Mouse (Mus musculus) forebrain, embryonic 16.5 days (tissue): Measurements from ENCODE around the gene Mettl13. TPM values are rescaled to one million over a fixed set of nuclear protein-coding genes. Genes with fewer than 3 reads are reported as not detected.
A peak's percentile ranks its signal among the peaks of the same experiment; 100 is the strongest.

Experiments
- ATAC-seq: fragments of 200-750 bp; cut with Nextera tagmentation; 2 replicates; pipeline ENCODE4 v1.8.0; 2017; ENCODE audit warnings: mild to moderate bottlenecking, moderate library complexity
- H3K27ac ChIP-seq: fragments of 300-500 bp; sonication (generic); 2 replicates; pipeline ENCODE4 v1.5.1; 2014; ENCODE audit warnings: low read length, control low read depth
- H3K27me3 ChIP-seq: fragments of 300-500 bp; sonication (generic); replicated peaks from 2 replicates; pipeline ENCODE4 v1.6.1; 2014; ENCODE audit warnings: low read length; ENCODE audit not compliant: control insufficient read depth, insufficient read depth
- H3K36me3 ChIP-seq: fragments of 300-500 bp; sonication (generic); 2 replicates; pipeline ENCODE4 v1.6.1; 2014; ENCODE audit not compliant: control insufficient read depth, insufficient read depth
- H3K4me1 ChIP-seq: fragments of 300-500 bp; sonication (generic); replicated peaks from 2 replicates; pipeline ENCODE4 v1.6.1; 2014; ENCODE audit warnings: low read length; ENCODE audit not compliant: control insufficient read depth, insufficient read depth
- H3K4me2 ChIP-seq: fragments of 300-500 bp; sonication (generic); 2 replicates; pipeline ENCODE4 v1.6.1; 2014; ENCODE audit warnings: mild to moderate bottlenecking, low read length, control low read depth
- H3K4me3 ChIP-seq: fragments of 300-500 bp; sonication (generic); replicated peaks from 2 replicates; pipeline ENCODE4 v1.5.1; 2014; ENCODE audit warnings: mild to moderate bottlenecking, low read length, control low read depth
- H3K9ac ChIP-seq: fragments of 300-500 bp; sonication (generic); replicated peaks from 2 replicates; pipeline ENCODE4 v1.6.1; 2014; ENCODE audit warnings: low read depth, low read length, control low read depth
- H3K9me3 ChIP-seq: fragments of 300-500 bp; sonication (generic); 2 replicates; pipeline ENCODE4 v1.6.1; 2016; ENCODE audit warnings: low read length; ENCODE audit not compliant: control insufficient read depth
- WGBS: fragments of 180-500 bp; shearing (Covaris S2); extraction: QIAGEN DNeasy Blood & Tissue Kit; methylation state at CpG from one replicate; pipeline ENCODE4 v1.1.7; 2014; 5-methylcytosine and 5-hydroxymethylcytosine counted together
- polyA plus RNA-seq: library from polyadenylated mRNA; unstranded; fragments of >200 nt; fragmentation: Nextera tagmentation; extraction: Ambion mirVana; gene quantifications from 2 replicates; pipeline ENCODE4 v1.2.1, GENCODE M21; 2015

Gene Mettl13
- polyA plus RNA-seq = 23.1 and 24.1 TPM in 2 replicates

DNA sequence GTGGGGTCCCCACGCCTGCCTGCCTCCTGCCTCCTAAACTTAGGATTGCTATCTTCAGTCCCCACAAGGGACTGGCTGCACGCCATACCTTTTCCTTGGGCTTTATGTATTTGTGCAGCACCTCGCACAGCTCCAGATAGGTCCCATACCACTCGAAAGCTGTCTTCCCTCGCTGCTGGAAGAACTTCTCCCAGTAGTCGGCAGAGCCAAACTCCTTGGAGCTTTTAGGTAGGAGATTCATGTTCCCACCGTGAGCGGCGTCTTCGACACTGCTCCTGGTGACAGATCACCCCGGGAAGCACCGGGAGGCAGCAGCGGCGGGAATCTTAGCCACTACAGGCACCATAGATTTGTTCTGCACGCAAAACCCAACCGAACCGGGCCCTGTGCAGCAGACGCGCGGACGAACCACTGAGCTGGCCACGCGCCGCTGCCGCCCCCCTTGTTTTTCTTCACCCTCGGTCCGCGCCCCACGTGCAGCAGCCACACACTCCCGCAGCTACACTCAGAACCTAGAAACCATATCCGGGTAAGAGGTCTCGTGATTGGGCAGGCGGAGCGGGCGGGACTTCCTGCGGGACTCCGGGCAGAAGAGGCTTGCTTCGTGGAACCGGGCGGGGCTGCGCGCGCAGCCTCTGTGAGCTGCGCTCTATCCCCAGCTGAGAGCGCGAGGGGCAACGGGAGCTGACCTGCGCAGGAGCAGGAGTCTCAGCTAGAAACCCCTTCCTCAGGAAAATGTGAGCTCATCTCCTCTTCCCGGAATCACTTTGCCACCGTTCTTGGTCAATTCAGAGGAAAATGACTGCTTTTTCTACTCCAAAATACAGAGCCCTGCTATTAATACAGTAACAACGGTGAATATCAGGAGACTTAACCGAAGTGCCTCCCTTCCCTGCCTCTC is at the start of gene Mettl13:
TSS of gene Mettl13 (minus strand) at position 536 of the 901 bp plus-strand sequence.
- ATAC-seq = peak; percentile 100
- Histone ChIP-seq H3K4me3 (peak within 1 kb of the TSS; percentile 64), H3K9ac (peak within 1 kb of the TSS; percentile 67), H3K4me2 (peak within 1 kb of the TSS; percentile 78), H3K4me1 (peaks cover 14% of the 10 kb centered on the region), H3K9me3 (no peaks in the 10 kb centered on the region), H3K27me3 (no peaks in the 10 kb centered on the region), H3K27ac (peak within 1 kb of the TSS; percentile 83), H3K36me3 (peaks cover 15% of the 10 kb centered on the region)
- WGBS = under 1% methylated on average over 52 of the region's 52 CpGs

GRCm38 (mm10) chr1:162597379-162598102 is 49.2 kb upstream of the Mettl13 start:
- no peak overlapping the region for H3K27ac ChIP-seq
- peaks cover 8% of the 10 kb centered on the region; the same call in 1 of the 2 replicates for H3K36me3 ChIP-seq
- ATAC-seq = no peak
- no peak overlapping the region for H3K4me3 ChIP-seq
- no peaks in the 10 kb centered on the region for H3K27me3 ChIP-seq
- no peaks in the 10 kb centered on the region for H3K9me3 ChIP-seq
- 91% methylated on average over 3 of the region's 3 CpGs for WGBS
- no peaks in the 10 kb centered on the region for H3K4me1 ChIP-seq
- H3K4me2 ChIP-seq = no peak overlapping the region
- H3K9ac ChIP-seq = no peak overlapping the region

GRCm38 (mm10) chr1:162590415-162590997 is 42.2 kb upstream of the Mettl13 start:
- no peaks in the 10 kb centered on the region for H3K9me3 ChIP-seq
- ATAC-seq = no peak
- WGBS = 86% methylated on average over 8 of the region's 8 CpGs

GRCm38 (mm10) chr1:162589443-162589842 is 41.1 kb upstream of the Mettl13 start:
- H3K27me3 ChIP-seq = no peaks in the 10 kb centered on the region
- H3K27ac ChIP-seq = no peak overlapping the region
- no peak overlapping the region for H3K9ac ChIP-seq
- 7% methylated on average over 9 of the region's 9 CpGs for WGBS
- H3K4me3 ChIP-seq = no peak overlapping the region
- H3K9me3 ChIP-seq = no peaks in the 10 kb centered on the region
- H3K4me2 ChIP-seq = no peak overlapping the region
- peaks cover 9% of the 10 kb centered on the region for H3K4me1 ChIP-seq
- ATAC-seq = peak; percentile 82
- H3K36me3 ChIP-seq = peaks cover 6% of the 10 kb centered on the region; the same call in 1 of the 2 replicates

More at GRCm38 (mm10) chr1:162590415-162590997, 42.2 kb upstream of the Mettl13 start:
- Histone ChIP-seq H3K4me2 (no peak overlapping the region), H3K27ac (no peak overlapping the region), H3K9ac (no peak overlapping the region), H3K4me3 (no peak overlapping the region), H3K36me3 (peaks cover 6% of the 10 kb centered on the region; the same call in 1 of the 2 replicates), H3K4me1 (peaks cover 9% of the 10 kb centered on the region), H3K27me3 (no peaks in the 10 kb centered on the region)

DNA sequence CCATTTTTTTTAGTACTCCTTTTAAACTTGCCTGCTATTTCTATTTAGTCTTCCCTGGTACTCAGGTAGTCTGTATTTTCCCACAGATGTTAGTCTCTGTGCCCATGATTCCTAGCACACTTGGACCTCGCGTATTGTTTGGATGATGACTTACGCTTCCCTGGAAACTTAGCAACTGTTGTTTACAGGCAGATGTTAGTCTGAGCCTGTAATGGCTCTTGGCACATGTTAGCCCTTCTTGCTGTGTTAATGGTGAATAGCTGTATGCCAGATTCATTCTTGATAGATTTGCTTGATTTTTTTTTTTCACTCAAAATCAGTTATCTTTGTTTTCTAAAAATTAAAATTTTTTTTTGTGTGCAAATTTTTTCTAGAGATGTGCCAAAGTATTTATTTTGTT is 40.3 kb upstream of the Mettl13 start:
- peaks cover 9% of the 10 kb centered on the region for H3K4me1 ChIP-seq
- ATAC-seq = 0 out of 2 replicates have a peak, but pooled peaks have one; percentile 40
- H3K27me3 ChIP-seq = no peaks in the 10 kb centered on the region
- no peak overlapping the region for H3K4me2 ChIP-seq
- peaks cover 6% of the 10 kb centered on the region; the same call in 1 of the 2 replicates for H3K36me3 ChIP-seq
- H3K9me3 ChIP-seq = no peaks in the 10 kb centered on the region
- H3K4me3 ChIP-seq = no peak overlapping the region
- 61% methylated on average over 3 of the region's 3 CpGs for WGBS
- no peak overlapping the region for H3K27ac ChIP-seq
- H3K9ac ChIP-seq = no peak overlapping the region

- WGBS = 89% methylated on average over 4 of the region's 4 CpGs
- Histone ChIP-seq H3K4me1 (peaks cover 9% of the 10 kb centered on the region), H3K9me3 (no peaks in the 10 kb centered on the region), H3K27ac (no peak overlapping the region), H3K9ac (no peak overlapping the region), H3K36me3 (peaks cover 7% of the 10 kb centered on the region; the same call in 1 of the 2 replicates), H3K4me3 (no peak overlapping the region), H3K4me2 (no peak overlapping the region), H3K27me3 (no peaks in the 10 kb centered on the region)
- ATAC-seq = no peak
Measured at GRCm38 (mm10) chr1:162586282-162586681, 37.9 kb upstream of the Mettl13 start.

DNA sequence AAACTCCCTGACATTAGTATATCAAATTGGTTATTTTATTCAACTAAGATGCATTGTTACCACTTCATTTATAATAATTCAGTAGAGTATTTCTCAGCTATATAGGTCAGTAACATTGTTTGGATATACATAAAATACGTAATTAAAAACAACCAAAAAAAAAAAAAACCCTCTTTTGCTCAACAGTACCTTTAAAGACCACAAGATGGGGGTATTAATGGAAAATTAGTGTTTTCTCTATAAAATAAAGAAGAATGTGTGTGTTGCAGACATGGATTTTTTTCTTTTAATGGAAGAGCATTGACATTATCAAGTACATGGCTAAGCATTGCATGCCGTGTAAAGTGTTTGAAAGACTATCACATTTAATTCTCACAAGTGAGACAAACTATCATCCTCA is 34.5 kb upstream of the Mettl13 start:
- Histone ChIP-seq H3K9ac (no peak overlapping the region), H3K4me1 (no peaks in the 10 kb centered on the region), H3K36me3 (peaks cover 21% of the 10 kb centered on the region), H3K4me2 (no peak overlapping the region), H3K4me3 (no peak overlapping the region), H3K9me3 (no peaks in the 10 kb centered on the region), H3K27ac (no peak overlapping the region), H3K27me3 (no peaks in the 10 kb centered on the region)
- ATAC-seq = no peak
- 93% methylated on average over 2 of the region's 2 CpGs for WGBS

GRCm38 (mm10) chr1:162575098-162575497 is 26.7 kb upstream of the Mettl13 start:
- 93% methylated on average over 3 of the region's 3 CpGs for whole genome bisulfite sequencing
- Histone ChIP-seq H3K27ac (no peak overlapping the region), H3K4me1 (peaks cover 7% of the 10 kb centered on the region; the same call in 1 of the 2 replicates), H3K4me3 (no peak overlapping the region), H3K9ac (no peak overlapping the region), H3K27me3 (no peaks in the 10 kb centered on the region), H3K9me3 (no peaks in the 10 kb centered on the region), H3K36me3 (peaks cover 28% of the 10 kb centered on the region), H3K4me2 (no peak overlapping the region)
- no peak for ATAC-seq
